Mouse (Mus musculus): ENCODE results near the gene Cfap46. TPM values are rescaled to one million over a fixed set of nuclear protein-coding genes. Genes with fewer than 3 reads are reported as not detected.

Gene Cfap46
- polyA plus RNA-seq, 2 experiments: 0.17 to 0.31 TPM

DNA sequence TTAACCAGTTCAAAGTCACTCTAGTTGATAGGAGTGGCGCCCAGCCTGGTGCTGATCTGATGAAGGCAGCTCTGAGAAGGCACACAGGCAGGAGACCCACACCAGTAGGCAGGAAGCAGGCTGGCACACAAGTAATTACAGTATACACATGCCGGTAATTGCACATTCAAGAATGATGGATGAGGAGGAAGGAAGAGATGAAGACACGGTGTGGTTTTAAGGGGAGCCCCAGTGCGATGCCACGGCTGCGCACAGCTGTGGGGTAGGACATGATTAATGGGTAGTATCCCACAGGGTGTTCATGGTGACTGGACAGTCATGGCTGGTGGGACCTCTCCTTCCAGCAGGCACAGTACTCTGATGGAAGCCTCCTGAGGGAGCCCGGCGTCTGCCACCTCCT is 117.1 kb downstream of the Cfap46 start:
- H3K9me3 ChIP-seq (ENCODE audit: control insufficient read depth, low read length): no peaks in the 10 kb centered on the region
- DNase-seq (ENCODE audit: low spot score): no peak
- 78% methylated on average over 8 of the region's 8 CpGs for WGBS
- H3K27me3 ChIP-seq (ENCODE audit: control insufficient read depth, insufficient read depth, low read length): no peaks in the 10 kb centered on the region
- no peak overlapping the region for H3K27ac ChIP-seq (replicated peaks; ENCODE audit: low read depth, low read length)
- no peak for TF ChIP-seq POLR2A (IDR thresholded peaks at IDR 0.05; ENCODE audit: borderline replicate concordance, extremely low read depth, insufficient read depth, insufficient read length)
- H3K9ac ChIP-seq (ENCODE audit: low read depth, low read length, severe bottlenecking): no peak overlapping the region
- ATAC-seq (ENCODE audit: low FRiP score, low read depth): no peak
- no peaks in the 10 kb centered on the region for H3K4me1 ChIP-seq (ENCODE audit: control insufficient read depth, insufficient read depth, low read length)
- no peak overlapping the region for H3K4me2 ChIP-seq (replicated peaks; ENCODE audit: low read depth, low read length, severe bottlenecking)
- no peak overlapping the region for H3K4me3 ChIP-seq (replicated peaks; ENCODE audit: low read length)
- H3K36me3 ChIP-seq (ENCODE audit: control insufficient read depth, insufficient read depth, low read length): peaks cover 23% of the 10 kb centered on the region

DNA sequence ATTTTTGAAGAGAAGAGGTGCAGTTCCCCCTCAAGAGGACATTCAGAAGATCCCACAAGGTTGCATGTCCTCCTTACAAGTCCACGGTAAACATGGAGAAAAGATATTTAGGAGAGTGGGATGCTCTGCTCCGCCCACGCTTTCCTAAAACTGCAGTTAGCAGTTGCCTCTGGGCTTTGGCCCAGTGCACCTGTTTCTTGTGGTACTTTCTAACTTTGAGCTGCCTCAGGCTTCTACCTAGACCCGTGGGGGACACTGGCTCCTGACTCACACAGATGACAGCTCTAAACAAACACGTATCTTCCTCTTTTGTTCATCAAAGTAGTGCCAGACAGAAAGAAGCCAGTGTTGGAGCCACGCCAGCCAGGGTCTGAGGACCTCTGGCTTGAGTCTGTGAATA is 117.6 kb downstream of the Cfap46 start:
- no peak for ATAC-seq (ENCODE audit: low FRiP score, low read depth)
- no peak for TF ChIP-seq POLR2A (IDR thresholded peaks at IDR 0.05; ENCODE audit: borderline replicate concordance, extremely low read depth, insufficient read depth, insufficient read length)
- WGBS: 80% methylated on average over 6 of the region's 6 CpGs

DNA sequence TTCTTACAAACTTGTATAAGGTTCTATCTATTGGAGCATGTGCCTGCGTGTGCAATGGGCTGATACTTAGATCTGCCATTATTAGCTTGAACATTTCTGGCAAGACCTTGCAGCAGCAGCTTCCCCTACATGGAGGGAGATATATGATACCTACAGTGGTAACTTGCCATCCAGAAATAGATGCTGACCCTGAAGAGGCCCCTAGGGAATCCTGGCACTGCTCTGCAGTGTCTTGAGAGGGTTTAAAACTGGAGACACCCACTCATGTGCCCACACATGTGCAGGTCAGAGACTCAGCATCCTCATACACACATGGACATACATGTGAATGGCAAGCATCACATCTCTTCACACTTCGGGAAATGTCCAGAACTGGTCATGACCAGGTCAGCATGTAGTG is 119.5 kb downstream of the Cfap46 start:
- no peak for TF ChIP-seq POLR2A (IDR thresholded peaks at IDR 0.05; ENCODE audit: borderline replicate concordance, extremely low read depth, insufficient read depth, insufficient read length)
- Histone ChIP-seq H3K27ac (replicated peaks; ENCODE audit: low read depth, low read length) (no peak overlapping the region), H3K4me3 (replicated peaks; ENCODE audit: low read length) (no peak overlapping the region), H3K4me1 (ENCODE audit: control insufficient read depth, insufficient read depth, low read length) (no peaks in the 10 kb centered on the region), H3K4me2 (replicated peaks; ENCODE audit: low read depth, low read length, severe bottlenecking) (no peak overlapping the region), H3K9ac (ENCODE audit: low read depth, low read length, severe bottlenecking) (no peak overlapping the region), H3K27me3 (ENCODE audit: control insufficient read depth, insufficient read depth, low read length) (no peaks in the 10 kb centered on the region), H3K36me3 (ENCODE audit: control insufficient read depth, insufficient read depth, low read length) (peaks cover 29% of the 10 kb centered on the region), H3K9me3 (ENCODE audit: control insufficient read depth, low read length) (no peaks in the 10 kb centered on the region)
- 95% methylated on average over 2 of the region's 2 CpGs for WGBS
- DNase-seq (ENCODE audit: low spot score) (no peak), ATAC-seq (ENCODE audit: low FRiP score, low read depth) (no peak)

More for the DNA sequence above, 117.6 kb downstream of the Cfap46 start:
- H3K9ac ChIP-seq (ENCODE audit: low read depth, low read length, severe bottlenecking): no peak overlapping the region
- no peaks in the 10 kb centered on the region for H3K4me1 ChIP-seq (ENCODE audit: control insufficient read depth, insufficient read depth, low read length)
- H3K36me3 ChIP-seq (ENCODE audit: control insufficient read depth, insufficient read depth, low read length): peaks cover 23% of the 10 kb centered on the region
- H3K4me2 ChIP-seq (replicated peaks; ENCODE audit: low read depth, low read length, severe bottlenecking): no peak overlapping the region
- H3K27ac ChIP-seq (replicated peaks; ENCODE audit: low read depth, low read length): no peak overlapping the region
- DNase-seq (ENCODE audit: low spot score): no peak
- no peaks in the 10 kb centered on the region for H3K27me3 ChIP-seq (ENCODE audit: control insufficient read depth, insufficient read depth, low read length)
- H3K9me3 ChIP-seq (ENCODE audit: control insufficient read depth, low read length): no peaks in the 10 kb centered on the region
- H3K4me3 ChIP-seq (replicated peaks; ENCODE audit: low read length): no peak overlapping the region

DNA sequence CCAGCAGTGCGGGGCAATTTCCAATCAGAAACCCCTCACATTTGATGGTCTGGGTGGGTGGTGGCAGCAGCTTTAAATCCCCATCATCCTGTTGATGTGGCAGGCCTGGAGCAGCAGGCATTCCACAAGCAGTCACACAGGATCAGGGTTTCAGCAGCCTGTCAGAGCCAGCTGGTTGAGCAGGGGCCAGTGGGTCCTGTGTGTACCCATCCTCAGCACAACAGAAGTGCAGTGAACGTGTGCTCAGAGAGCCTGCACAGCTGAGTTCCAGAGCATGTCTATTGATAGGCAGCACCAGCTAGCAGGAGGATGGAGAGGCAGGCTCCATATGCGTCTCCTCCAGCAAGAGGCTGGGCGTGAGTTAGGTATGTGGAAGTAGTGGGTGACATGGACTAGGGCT is 120.2 kb downstream of the Cfap46 start:
- Histone ChIP-seq H3K27ac (replicated peaks; ENCODE audit: low read depth, low read length) (no peak overlapping the region), H3K36me3 (ENCODE audit: control insufficient read depth, insufficient read depth, low read length) (peaks cover 32% of the 10 kb centered on the region), H3K9ac (ENCODE audit: low read depth, low read length, severe bottlenecking) (no peak overlapping the region), H3K4me1 (ENCODE audit: control insufficient read depth, insufficient read depth, low read length) (no peaks in the 10 kb centered on the region), H3K4me2 (replicated peaks; ENCODE audit: low read depth, low read length, severe bottlenecking) (no peak overlapping the region), H3K4me3 (replicated peaks; ENCODE audit: low read length) (no peak overlapping the region), H3K27me3 (ENCODE audit: control insufficient read depth, insufficient read depth, low read length) (no peaks in the 10 kb centered on the region), H3K9me3 (ENCODE audit: control insufficient read depth, low read length) (no peaks in the 10 kb centered on the region)
- no peak for TF ChIP-seq POLR2A (IDR thresholded peaks at IDR 0.05; ENCODE audit: borderline replicate concordance, extremely low read depth, insufficient read depth, insufficient read length)
- ATAC-seq (ENCODE audit: low FRiP score, low read depth) (no peak), DNase-seq (ENCODE audit: low spot score) (no peak)
- 81% methylated on average over 4 of the region's 4 CpGs for WGBS

DNA sequence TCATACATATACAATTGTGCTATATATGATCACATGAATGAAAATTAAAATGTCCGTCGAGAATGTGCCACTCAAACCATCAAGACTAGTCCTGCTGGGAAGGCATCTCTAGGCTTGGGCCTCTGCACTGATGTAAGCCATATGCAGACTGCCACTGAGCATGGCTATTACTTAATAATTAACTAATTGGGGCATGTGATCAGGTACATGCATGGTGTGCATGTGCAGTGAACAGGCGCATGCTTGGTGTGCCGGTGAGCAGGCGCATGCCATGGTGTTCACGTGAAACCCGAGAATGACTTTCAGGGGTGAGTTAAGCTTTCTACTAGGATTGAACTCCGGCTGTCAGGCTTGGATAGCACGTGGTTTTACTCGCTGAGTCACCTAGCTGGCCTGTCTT is 124.0 kb downstream of the Cfap46 start:
- Histone ChIP-seq H3K27me3 (ENCODE audit: control insufficient read depth, insufficient read depth, low read length) (no peaks in the 10 kb centered on the region), H3K9me3 (ENCODE audit: control insufficient read depth, low read length) (no peaks in the 10 kb centered on the region), H3K4me1 (ENCODE audit: control insufficient read depth, insufficient read depth, low read length) (no peaks in the 10 kb centered on the region), H3K9ac (ENCODE audit: low read depth, low read length, severe bottlenecking) (no peak overlapping the region), H3K27ac (replicated peaks; ENCODE audit: low read depth, low read length) (no peak overlapping the region), H3K4me3 (replicated peaks; ENCODE audit: low read length) (no peak overlapping the region), H3K36me3 (ENCODE audit: control insufficient read depth, insufficient read depth, low read length) (peaks cover 21% of the 10 kb centered on the region), H3K4me2 (replicated peaks; ENCODE audit: low read depth, low read length, severe bottlenecking) (no peak overlapping the region)
- TF ChIP-seq POLR2A (IDR thresholded peaks at IDR 0.05; ENCODE audit: borderline replicate concordance, extremely low read depth, insufficient read depth, insufficient read length): no peak
- ATAC-seq (ENCODE audit: low FRiP score, low read depth): no peak
- no peak for DNase-seq (ENCODE audit: low spot score)
- 80% methylated on average over 10 of the region's 10 CpGs for WGBS
